Mouse (Mus musculus): Measurements from ENCODE around the gene Rnf157. TPM values are rescaled to one million over a fixed set of nuclear protein-coding genes. Genes with fewer than 3 reads are reported as not detected.
"Not testable (repeated sequence)": the region's sequence is repeated elsewhere in the genome, so short reads cannot be mapped to it uniquely, and the experiment has no call there.

The Rnf157 gene
- total RNA-seq, 1 experiment, result 3.7 TPM

DNA sequence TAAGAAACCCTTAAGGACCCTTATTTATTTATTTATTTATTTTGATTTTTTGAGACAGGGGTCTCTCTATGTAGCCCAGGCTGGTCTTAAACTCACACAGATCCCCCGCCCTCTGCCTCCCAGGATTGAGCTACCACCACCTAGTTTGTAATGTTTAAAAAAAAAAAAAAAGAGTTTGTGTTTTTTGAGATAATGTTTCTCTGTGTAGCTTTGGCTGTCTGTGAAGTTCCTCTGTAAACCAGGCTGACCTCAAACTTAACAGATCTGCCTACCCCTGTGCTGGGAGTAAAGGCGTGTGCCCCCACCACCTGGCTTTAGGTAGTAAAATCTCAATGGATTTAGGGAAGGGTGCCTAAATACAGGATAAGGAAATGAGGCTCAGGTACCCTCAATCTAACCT lies 46.7 kb downstream of the Rnf157 start:
- H3K27ac ChIP-seq (ENCODE audit: insufficient read depth, low read depth, low read length, poor library complexity, severe bottlenecking), result no peak overlapping the region
- H3K36me3 ChIP-seq (ENCODE audit: control insufficient read depth, insufficient read depth, low read length, poor library complexity, severe bottlenecking), result no peaks in the 10 kb centered on the region
- no peak overlapping the region for H3K4me3 ChIP-seq (ENCODE audit: insufficient read depth in 1 of 2, low read depth in 1 of 2, low read length in 2 of 2, poor library complexity in 1 of 2, severe bottlenecking in 1 of 2)
- H3K9me3 ChIP-seq (ENCODE audit: control insufficient read depth, insufficient read depth, low read depth, low read length), result no peaks in the 10 kb centered on the region
- H3K9ac ChIP-seq (ENCODE audit: insufficient read depth, low read depth, low read length, poor library complexity, severe bottlenecking), result no peak overlapping the region
- DNase-seq (ENCODE audit: low read depth, low spot score), result no peak
- peaks cover 0 to 4% of the 10 kb centered on the region in 2 experiments; a peak in 1 of 4 replicates for H3K4me1 ChIP-seq (ENCODE audit: control insufficient read depth in 2 of 2, insufficient read depth in 2 of 2, low read length in 2 of 2, poor library complexity in 1 of 2)
- in situ Hi-C loops (cut with MboI; ENCODE audit: low sequenced_read_pairs in 2 of 2, unreplicated experiment in 2 of 2), result no loop called here
- TF ChIP-seq ZNF384 (IDR thresholded peaks at IDR 0.05; ENCODE audit: low read depth, low read length) (no peak), HCFC1 (IDR thresholded peaks at IDR 0.05; ENCODE audit: borderline replicate concordance, insufficient read depth, low read length) (no peak), CHD2 (IDR thresholded peaks at IDR 0.05; ENCODE audit: low read depth, low read length) (no peak), MAFK (IDR thresholded peaks at IDR 0.05; ENCODE audit: insufficient read depth, low read depth, low read length) (no peak), ZC3H11A (IDR thresholded peaks at IDR 0.05; ENCODE audit: borderline replicate concordance, low read depth, low read length) (no peak)

DNA sequence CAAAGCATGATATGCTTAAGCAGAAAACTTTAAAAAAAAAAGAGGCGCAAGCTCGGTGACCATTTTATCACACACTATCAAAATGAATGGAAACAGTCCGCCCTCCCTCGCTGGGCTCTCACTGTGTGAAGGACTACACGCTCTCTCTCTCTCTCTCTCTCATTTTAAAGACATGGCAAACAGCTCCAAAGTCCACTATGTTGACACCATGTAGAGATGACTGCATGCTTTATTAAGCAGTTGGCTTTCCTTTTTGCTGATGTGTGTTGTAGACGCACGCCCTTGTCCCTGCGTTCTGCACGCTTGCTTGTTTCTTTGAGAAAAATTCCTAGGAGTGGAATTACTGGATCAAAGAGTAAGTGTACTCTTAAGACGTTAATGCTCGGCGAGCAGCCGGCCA lies 47.4 kb downstream of the Rnf157 start:
- TF ChIP-seq ZNF384 (IDR thresholded peaks at IDR 0.05; ENCODE audit: low read depth, low read length) (no peak), MAFK (IDR thresholded peaks at IDR 0.05; ENCODE audit: insufficient read depth, low read depth, low read length) (no peak), HCFC1 (IDR thresholded peaks at IDR 0.05; ENCODE audit: borderline replicate concordance, insufficient read depth, low read length) (no peak), CHD2 (IDR thresholded peaks at IDR 0.05; ENCODE audit: low read depth, low read length) (no peak), ZC3H11A (IDR thresholded peaks at IDR 0.05; ENCODE audit: borderline replicate concordance, low read depth, low read length) (no peak)
- H3K36me3 ChIP-seq (ENCODE audit: control insufficient read depth, insufficient read depth, low read length, poor library complexity, severe bottlenecking), result no peaks in the 10 kb centered on the region
- no peak overlapping the region for H3K9ac ChIP-seq (ENCODE audit: insufficient read depth, low read depth, low read length, poor library complexity, severe bottlenecking)
- DNase-seq (ENCODE audit: low read depth, low spot score), result no peak
- no peak overlapping the region for H3K4me3 ChIP-seq (ENCODE audit: insufficient read depth in 1 of 2, low read depth in 1 of 2, low read length in 2 of 2, poor library complexity in 1 of 2, severe bottlenecking in 1 of 2)
- H3K27ac ChIP-seq (ENCODE audit: insufficient read depth, low read depth, low read length, poor library complexity, severe bottlenecking), result no peak overlapping the region
- in situ Hi-C loops (cut with MboI; ENCODE audit: low sequenced_read_pairs in 2 of 2, unreplicated experiment in 2 of 2), result no loop called here
- peaks cover 0 to 4% of the 10 kb centered on the region in 2 experiments; a peak in 1 of 4 replicates for H3K4me1 ChIP-seq (ENCODE audit: control insufficient read depth in 2 of 2, insufficient read depth in 2 of 2, low read length in 2 of 2, poor library complexity in 1 of 2)
- no peaks in the 10 kb centered on the region for H3K9me3 ChIP-seq (ENCODE audit: control insufficient read depth, insufficient read depth, low read depth, low read length)

DNA sequence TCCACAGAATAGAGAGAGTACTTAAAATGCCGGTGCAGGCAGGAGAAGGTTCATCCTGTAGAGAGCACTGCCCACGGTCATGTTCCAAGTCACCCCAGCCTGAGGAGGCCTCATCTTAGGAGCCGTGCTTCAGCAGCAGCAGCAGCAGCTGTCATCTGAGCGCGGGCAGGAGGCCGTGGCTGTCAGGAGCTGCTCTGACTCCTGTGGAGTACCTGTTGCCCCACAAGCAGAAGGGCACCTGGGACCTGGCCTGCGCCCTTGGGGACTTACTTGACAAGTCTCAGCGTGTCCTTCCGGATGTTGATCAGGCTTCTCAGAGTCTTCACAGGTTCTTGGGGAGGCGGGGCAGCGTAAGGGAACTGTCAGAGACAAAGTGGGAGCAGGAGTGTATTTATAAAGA lies 50.8 kb downstream of the Rnf157 start:
- no peak overlapping the region for H3K4me3 ChIP-seq (ENCODE audit: insufficient read depth in 1 of 2, low read depth in 1 of 2, low read length in 2 of 2, poor library complexity in 1 of 2, severe bottlenecking in 1 of 2)
- no peak for DNase-seq (ENCODE audit: low read depth, low spot score)
- H3K9me3 ChIP-seq (ENCODE audit: control insufficient read depth, insufficient read depth, low read depth, low read length), result no peaks in the 10 kb centered on the region
- H3K36me3 ChIP-seq (ENCODE audit: control insufficient read depth, insufficient read depth, low read length, poor library complexity, severe bottlenecking), result peaks cover 2% of the 10 kb centered on the region; the same call in 1 of the 2 replicates
- no peak overlapping the region for H3K27ac ChIP-seq (ENCODE audit: insufficient read depth, low read depth, low read length, poor library complexity, severe bottlenecking)
- no peak overlapping the region for H3K9ac ChIP-seq (ENCODE audit: insufficient read depth, low read depth, low read length, poor library complexity, severe bottlenecking)
- H3K4me1 ChIP-seq (ENCODE audit: control insufficient read depth in 2 of 2, insufficient read depth in 2 of 2, low read length in 2 of 2, poor library complexity in 1 of 2), result peaks cover 0 to 2% of the 10 kb centered on the region in 2 experiments; a peak in 1 of 4 replicates
- TF ChIP-seq ZC3H11A (IDR thresholded peaks at IDR 0.05; ENCODE audit: borderline replicate concordance, low read depth, low read length) (no peak), MAFK (IDR thresholded peaks at IDR 0.05; ENCODE audit: insufficient read depth, low read depth, low read length) (no peak), HCFC1 (IDR thresholded peaks at IDR 0.05; ENCODE audit: borderline replicate concordance, insufficient read depth, low read length) (no peak), ZNF384 (IDR thresholded peaks at IDR 0.05; ENCODE audit: low read depth, low read length) (no peak), CHD2 (IDR thresholded peaks at IDR 0.05; ENCODE audit: low read depth, low read length) (no peak)
- in situ Hi-C loops (cut with MboI; ENCODE audit: low sequenced_read_pairs in 2 of 2, unreplicated experiment in 2 of 2), result no loop called here

DNA sequence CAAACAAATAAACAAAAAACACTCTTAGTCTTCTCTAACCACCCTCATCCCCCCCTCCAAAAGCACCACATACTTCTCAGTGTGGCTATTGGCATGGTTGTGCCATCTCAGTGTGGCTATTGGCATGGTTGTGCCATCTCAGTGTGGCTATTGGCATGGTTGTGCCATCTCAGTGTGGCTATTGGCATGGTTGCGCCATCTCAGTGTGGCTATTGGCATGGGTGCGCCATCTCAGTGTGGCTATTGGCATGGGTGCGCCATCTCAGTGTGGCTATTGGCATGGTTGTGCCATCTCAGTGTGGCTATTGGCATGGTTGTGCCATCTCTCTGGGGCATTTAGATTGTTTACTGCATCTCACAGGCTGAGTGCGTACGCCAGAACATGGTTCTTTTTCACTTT lies 51.9 kb downstream of the Rnf157 start:
- H3K9ac ChIP-seq (ENCODE audit: insufficient read depth, low read depth, low read length, poor library complexity, severe bottlenecking); H3K4me1 ChIP-seq (ENCODE audit: control insufficient read depth in 2 of 2, insufficient read depth in 2 of 2, low read length in 2 of 2, poor library complexity in 1 of 2); in situ Hi-C loops (cut with MboI; ENCODE audit: low sequenced_read_pairs in 2 of 2, unreplicated experiment in 2 of 2); DNase-seq (ENCODE audit: low read depth, low spot score); H3K4me3 ChIP-seq (ENCODE audit: insufficient read depth in 1 of 2, low read depth in 1 of 2, low read length in 2 of 2, poor library complexity in 1 of 2, severe bottlenecking in 1 of 2); H3K36me3 ChIP-seq (ENCODE audit: control insufficient read depth, insufficient read depth, low read length, poor library complexity, severe bottlenecking); H3K27ac ChIP-seq (ENCODE audit: insufficient read depth, low read depth, low read length, poor library complexity, severe bottlenecking); H3K9me3 ChIP-seq (ENCODE audit: control insufficient read depth, insufficient read depth, low read depth, low read length): not testable (repeated sequence)

DNA sequence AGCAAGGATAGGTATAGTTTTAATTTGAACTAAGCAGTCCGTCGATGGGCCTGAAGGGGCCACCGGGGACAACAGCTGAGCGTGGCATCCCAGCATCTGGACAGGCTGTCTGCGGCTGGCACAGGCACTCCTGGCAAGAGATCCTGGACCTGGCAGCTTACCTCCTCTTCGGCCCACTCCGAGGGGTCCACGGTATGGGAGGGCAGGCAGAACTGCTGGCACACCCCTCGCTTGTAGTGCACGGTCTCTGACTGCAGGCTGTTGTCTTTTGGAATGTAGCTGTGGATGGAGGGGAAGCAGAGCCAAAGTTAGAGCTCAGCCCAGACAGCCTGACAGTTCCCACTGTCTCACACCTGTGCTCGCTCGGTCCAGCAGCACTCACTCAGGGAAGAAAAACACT lies 53.2 kb downstream of the Rnf157 start:
- no peak overlapping the region for H3K4me3 ChIP-seq (ENCODE audit: insufficient read depth in 1 of 2, low read depth in 1 of 2, low read length in 2 of 2, poor library complexity in 1 of 2, severe bottlenecking in 1 of 2)
- TF ChIP-seq ZNF384 (IDR thresholded peaks at IDR 0.05; ENCODE audit: low read depth, low read length), result no peak
- TF ChIP-seq HCFC1 (IDR thresholded peaks at IDR 0.05; ENCODE audit: borderline replicate concordance, insufficient read depth, low read length), result no peak
- TF ChIP-seq ZC3H11A (IDR thresholded peaks at IDR 0.05; ENCODE audit: borderline replicate concordance, low read depth, low read length), result no peak
- no peak for TF ChIP-seq CHD2 (IDR thresholded peaks at IDR 0.05; ENCODE audit: low read depth, low read length)
- TF ChIP-seq MAFK (IDR thresholded peaks at IDR 0.05; ENCODE audit: insufficient read depth, low read depth, low read length), result no peak
- H3K9me3 ChIP-seq (ENCODE audit: control insufficient read depth, insufficient read depth, low read depth, low read length), result no peaks in the 10 kb centered on the region
- peaks cover 2% of the 10 kb centered on the region; the same call in 1 of the 2 replicates for H3K36me3 ChIP-seq (ENCODE audit: control insufficient read depth, insufficient read depth, low read length, poor library complexity, severe bottlenecking)
- H3K9ac ChIP-seq (ENCODE audit: insufficient read depth, low read depth, low read length, poor library complexity, severe bottlenecking), result no peak overlapping the region
- in situ Hi-C loops (cut with MboI; ENCODE audit: low sequenced_read_pairs in 2 of 2, unreplicated experiment in 2 of 2), result no loop called here
- no peak overlapping the region; the same call in 1 of the 2 replicates for H3K27ac ChIP-seq (ENCODE audit: insufficient read depth, low read depth, low read length, poor library complexity, severe bottlenecking)
- no peak for DNase-seq (ENCODE audit: low read depth, low spot score)
- peaks cover 0 to 2% of the 10 kb centered on the region in 2 experiments; a peak in 1 of 4 replicates for H3K4me1 ChIP-seq (ENCODE audit: control insufficient read depth in 2 of 2, insufficient read depth in 2 of 2, low read length in 2 of 2, poor library complexity in 1 of 2)

All from ES-E14 (cell line).